8 mouse cellular contexts compared by ENCODE assay signal in the genomic region with DNA sequence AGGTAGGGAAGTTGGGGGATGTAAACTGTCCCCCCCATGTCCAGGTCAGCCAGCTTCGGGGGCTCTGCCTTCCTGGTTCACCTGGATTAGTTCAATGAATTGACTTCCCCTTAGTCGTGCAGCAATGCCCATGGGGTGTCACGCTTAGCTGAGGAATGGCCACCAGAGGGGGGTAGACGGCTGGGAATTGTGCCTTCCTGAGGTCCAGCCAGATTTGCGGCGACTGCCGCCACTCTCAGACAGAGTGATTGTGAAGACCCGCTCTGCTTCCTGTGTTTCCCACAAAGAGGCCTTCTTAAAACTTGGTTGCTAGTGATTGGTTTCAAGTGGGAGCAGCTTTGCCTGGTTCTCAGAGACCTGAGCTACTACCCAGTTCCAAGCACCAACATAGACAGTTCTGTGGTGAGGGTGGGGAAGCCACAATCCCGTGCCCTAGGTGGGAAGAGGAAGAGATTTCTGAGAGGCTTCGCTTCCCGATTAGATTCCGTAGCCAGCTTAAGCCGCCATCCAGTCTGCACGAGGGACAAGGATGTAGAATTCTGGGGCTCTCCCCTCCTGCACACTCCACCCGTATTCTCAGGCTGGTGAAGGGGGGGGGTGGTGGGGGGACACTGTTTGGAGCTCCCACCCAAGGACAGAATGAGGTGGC. TPM values are rescaled to one million over a fixed set of nuclear protein-coding genes. Genes with fewer than 3 reads are reported as not detected.
DNase-seq lines count a peak whose midpoint lies in the region; ATAC-seq lines count a peak whose summit lies in the region.

No protein-coding gene starts in this region.

- 0% methylated on average over 15 of the region's 15 CpGs for WGBS in embryonic facial prominence, embryonic 14.5 days
- 2% methylated on average over 15 of the region's 15 CpGs for WGBS in heart, embryonic 13.5 days
- under 1% methylated on average over 15 of the region's 15 CpGs for WGBS in kidney, embryonic 16.5 days
- 3% methylated on average over 15 of the region's 15 CpGs for WGBS in liver, embryonic 12.5 days (ENCODE audit: insufficient replicate concordance)
- 2% methylated on average over 15 of the region's 15 CpGs for WGBS in neural tube, embryonic 13.5 days

- H3K36me3 ChIP-seq in embryonic facial prominence, embryonic 14.5 days (ENCODE audit: control insufficient read depth, insufficient read depth, low read length): no peaks in the 10 kb centered on the region
- H3K36me3 ChIP-seq in heart, embryonic 13.5 days: no peaks in the 10 kb centered on the region
- H3K36me3 ChIP-seq in kidney, embryonic 16.5 days (ENCODE audit: insufficient read depth, low read length): no peaks in the 10 kb centered on the region
- no peaks in the 10 kb centered on the region for H3K36me3 ChIP-seq in liver, embryonic 12.5 days
- no peaks in the 10 kb centered on the region for H3K36me3 ChIP-seq in neural tube, embryonic 13.5 days

- H3K27ac ChIP-seq in embryonic facial prominence, embryonic 14.5 days (replicated peaks; ENCODE audit: low read depth, low read length): no peak overlapping the region
- H3K27ac ChIP-seq in heart, embryonic 13.5 days (replicated peaks): no peak overlapping the region
- H3K27ac ChIP-seq in kidney, embryonic 16.5 days (ENCODE audit: low read length): no peak overlapping the region
- no peak overlapping the region for H3K27ac ChIP-seq in liver, embryonic 12.5 days
- no peak overlapping the region for H3K27ac ChIP-seq in neural tube, embryonic 13.5 days (replicated peaks)

- no peaks in the 10 kb centered on the region for H3K4me1 ChIP-seq in embryonic facial prominence, embryonic 14.5 days (ENCODE audit: control insufficient read depth, insufficient read depth, low read length)
- H3K4me1 ChIP-seq in heart, embryonic 13.5 days: peaks cover 10% of the 10 kb centered on the region
- 0 out of 2 replicates have a peak, but pooled peaks cover 6% of the 10 kb centered on the region for H3K4me1 ChIP-seq in kidney, embryonic 16.5 days (ENCODE audit: insufficient read depth, low read length)
- no peaks in the 10 kb centered on the region for H3K4me1 ChIP-seq in liver, embryonic 12.5 days
- peaks cover 15% of the 10 kb centered on the region for H3K4me1 ChIP-seq in neural tube, embryonic 13.5 days (replicated peaks)

- H3K4me3 ChIP-seq in embryonic facial prominence, embryonic 14.5 days (ENCODE audit: low read depth, low read length): no peak overlapping the region
- H3K4me3 ChIP-seq in heart, embryonic 13.5 days: peak overlapping the region; percentile 24
- H3K4me3 ChIP-seq in kidney, embryonic 16.5 days (ENCODE audit: low read length): peak overlapping the region; percentile 29
- no peak overlapping the region for H3K4me3 ChIP-seq in liver, embryonic 12.5 days
- H3K4me3 ChIP-seq in neural tube, embryonic 13.5 days: peak overlapping the region; percentile 12

- 0 out of 2 replicates have a peak, but pooled peaks have one; percentile 55 for ATAC-seq in embryonic facial prominence, embryonic 14.5 days (ENCODE audit: low read depth)
- ATAC-seq in heart, embryonic 13.5 days (ENCODE audit: extremely low read depth, insufficient number of reproducible peaks, low FRiP score, low TSS enrichment): no peak
- ATAC-seq in kidney, embryonic 16.5 days (ENCODE audit: low FRiP score, low TSS enrichment): peak; percentile 92
- ATAC-seq in liver, embryonic 12.5 days: peak; percentile 44; the same call in 1 of the 2 replicates
- peak; percentile 79; the same call in 1 of the 2 replicates for ATAC-seq in neural tube, embryonic 13.5 days (ENCODE audit: low read depth)

- no peaks in the 10 kb centered on the region for H3K9me3 ChIP-seq in embryonic facial prominence, embryonic 14.5 days (ENCODE audit: control insufficient read depth, low read length)
- H3K9me3 ChIP-seq in heart, embryonic 13.5 days: no peaks in the 10 kb centered on the region
- H3K9me3 ChIP-seq in kidney, embryonic 16.5 days (ENCODE audit: low read length): no peaks in the 10 kb centered on the region
- no peaks in the 10 kb centered on the region for H3K9me3 ChIP-seq in liver, embryonic 12.5 days (replicated peaks)
- H3K9me3 ChIP-seq in neural tube, embryonic 13.5 days: no peaks in the 10 kb centered on the region

- DNase-seq in A20 (ENCODE audit: low read depth, low spot score): peak; percentile 56
- DNase-seq in adrenal gland, adult 8-10 months: peak; percentile 59
- peak; percentile 77 for DNase-seq in embryonic facial prominence, embryonic 14.5 days (ENCODE audit: low spot score)
- DNase-seq in thymus, postnatal 14 days: peak; percentile 43

- 0 out of 2 replicates have a peak overlapping the region, but pooled peaks have one; percentile 41 for H3K9ac ChIP-seq in embryonic facial prominence, embryonic 14.5 days (ENCODE audit: low read depth, low read length)
- H3K9ac ChIP-seq in heart, embryonic 13.5 days: peak overlapping the region; percentile 65; the same call in 1 of the 2 replicates
- peak overlapping the region; percentile 18; the same call in 1 of the 2 replicates for H3K9ac ChIP-seq in kidney, embryonic 16.5 days (replicated peaks; ENCODE audit: low read length)
- no peak overlapping the region for H3K9ac ChIP-seq in liver, embryonic 12.5 days
- H3K9ac ChIP-seq in neural tube, embryonic 13.5 days: peak overlapping the region; percentile 50; the same call in 1 of the 2 replicates

- H3K4me2 ChIP-seq in embryonic facial prominence, embryonic 14.5 days (ENCODE audit: low read depth, low read length): peak overlapping the region; percentile 31
- peak overlapping the region; percentile 59 for H3K4me2 ChIP-seq in heart, embryonic 13.5 days
- H3K4me2 ChIP-seq in kidney, embryonic 16.5 days (replicated peaks; ENCODE audit: low read depth, low read length): peak overlapping the region; percentile 48
- H3K4me2 ChIP-seq in liver, embryonic 12.5 days: no peak overlapping the region
- peak overlapping the region; percentile 42 for H3K4me2 ChIP-seq in neural tube, embryonic 13.5 days

- H3K27me3 ChIP-seq in embryonic facial prominence, embryonic 14.5 days (replicated peaks; ENCODE audit: control insufficient read depth, insufficient read depth, low read length): peaks cover 40% of the 10 kb centered on the region
- H3K27me3 ChIP-seq in heart, embryonic 13.5 days (replicated peaks): peaks cover 73% of the 10 kb centered on the region
- peaks cover 29% of the 10 kb centered on the region for H3K27me3 ChIP-seq in kidney, embryonic 16.5 days (ENCODE audit: insufficient read depth, low read length)
- H3K27me3 ChIP-seq in liver, embryonic 12.5 days (replicated peaks): peaks cover 75% of the 10 kb centered on the region
- peaks cover 40% of the 10 kb centered on the region for H3K27me3 ChIP-seq in neural tube, embryonic 13.5 days

RNA-seq across cellular contexts. Expression of a gene that starts 12.2 kb away (rescaled TPM):
- total RNA-seq in adrenal gland, adult 8-10 months (2022): not detected
- 0.30 and 0.96 TPM in 2 replicates for polyA plus RNA-seq in embryonic facial prominence, embryonic 14.5 days (2014; fragmentation: Nextera tagmentation; extraction: Ambion mirVana)
- not detected in 2 replicates for polyA plus RNA-seq in heart, embryonic 13.5 days (2015; fragmentation: Nextera tagmentation; extraction: Ambion mirVana)
- polyA plus RNA-seq in kidney, embryonic 16.5 days (2015; fragmentation: Nextera tagmentation; extraction: Ambion mirVana): not detected in 2 replicates
- not detected in 2 replicates for polyA plus RNA-seq in liver, embryonic 12.5 days (2016; fragmentation: Nextera tagmentation; extraction: Ambion mirVana)
- not detected in 2 replicates for polyA plus RNA-seq in neural tube, embryonic 13.5 days (2015; fragmentation: Nextera tagmentation; extraction: Ambion mirVana)

RNA-seq across cellular contexts. Expression of a gene that starts 34.0 kb away (rescaled TPM):
- not detected for total RNA-seq in adrenal gland, adult 8-10 months (2022)
- polyA plus RNA-seq in embryonic facial prominence, embryonic 14.5 days (2014; fragmentation: Nextera tagmentation; extraction: Ambion mirVana): 0.47 TPM in 1 of 2 replicates, not detected in the other
- not detected in 2 replicates for polyA plus RNA-seq in heart, embryonic 13.5 days (2015; fragmentation: Nextera tagmentation; extraction: Ambion mirVana)
- polyA plus RNA-seq in kidney, embryonic 16.5 days (2015; fragmentation: Nextera tagmentation; extraction: Ambion mirVana): not detected in 2 replicates
- polyA plus RNA-seq in liver, embryonic 12.5 days (2016; fragmentation: Nextera tagmentation; extraction: Ambion mirVana): not detected in 2 replicates
- polyA plus RNA-seq in neural tube, embryonic 13.5 days (2015; fragmentation: Nextera tagmentation; extraction: Ambion mirVana): not detected in 2 replicates

RNA-seq across cellular contexts. Expression of a gene that starts 48.4 kb away (rescaled TPM):
- not detected for total RNA-seq in adrenal gland, adult 8-10 months (2022)
- polyA plus RNA-seq in embryonic facial prominence, embryonic 14.5 days (2014; fragmentation: Nextera tagmentation; extraction: Ambion mirVana): not detected in 2 replicates
- polyA plus RNA-seq in heart, embryonic 13.5 days (2015; fragmentation: Nextera tagmentation; extraction: Ambion mirVana): not detected in 2 replicates
- polyA plus RNA-seq in kidney, embryonic 16.5 days (2015; fragmentation: Nextera tagmentation; extraction: Ambion mirVana): not detected in 2 replicates
- polyA plus RNA-seq in liver, embryonic 12.5 days (2016; fragmentation: Nextera tagmentation; extraction: Ambion mirVana): not detected in 2 replicates
- 1.7 TPM in 1 of 2 replicates, not detected in the other for polyA plus RNA-seq in neural tube, embryonic 13.5 days (2015; fragmentation: Nextera tagmentation; extraction: Ambion mirVana)

Comparison
In these comparisons a context has a peak if more than half of its experiments do, and no peak if none do; other contexts are left out.
1. H3K4me3 ChIP-seq: peak in heart, embryonic 13.5 days (single experiment), kidney, embryonic 16.5 days (single experiment) and neural tube, embryonic 13.5 days (single experiment); none in embryonic facial prominence, embryonic 14.5 days (single experiment) and liver, embryonic 12.5 days (single experiment).
2. Peak in every context shown above with its lines, with median percentiles within 50 percentile points of each other: DNase-seq.